Mouse (Mus musculus) bone marrow, adult 2 months (tissue): Measurements from ENCODE around the gene Tmem186. TPM values are rescaled to one million over a fixed set of nuclear protein-coding genes. Genes with fewer than 3 reads are reported as not detected.

Source experiments
- H3K27ac ChIP-seq: fragments of 200-500 bp; 2 replicates; pipeline ENCODE4 v1.5.1; 2012; ENCODE audit warnings: low read depth, mild to moderate bottlenecking, control low read depth, inconsistent platforms, low read length; ENCODE audit not compliant: control insufficient read depth, poor library complexity, insufficient read depth
- H3K4me1 ChIP-seq: fragments of 200-500 bp; 2 replicates; pipeline ENCODE4 v1.6.1; 2011; ENCODE audit warnings: low read length; ENCODE audit not compliant: control insufficient read depth, insufficient read depth
- H3K4me3 ChIP-seq: fragments of 200-500 bp; replicated peaks from 2 replicates; pipeline ENCODE3; 2011; ENCODE audit warnings: mild to moderate bottlenecking, low read depth, low read length, control low read depth; ENCODE audit not compliant: control insufficient read depth
- CTCF ChIP-seq: fragments of 200-500 bp; IDR thresholded peaks from 2 replicates; pipeline ENCODE4 v1.5.1; 2011; ENCODE audit warnings: low read length, control low read depth; ENCODE audit not compliant: control insufficient read depth, insufficient read depth
- POLR2A ChIP-seq: fragments of 200-500 bp; IDR thresholded peaks from 2 replicates; pipeline ENCODE4 v1.6.1; 2011; ENCODE audit warnings: low read depth, mild to moderate bottlenecking, control low read depth, low read length, borderline replicate concordance; ENCODE audit not compliant: control insufficient read depth
- WGBS: fragments of 180-500 bp; shearing (Covaris S2); methylation state at CpG from one replicate; pipeline ENCODE4 v1.1.7; 2018; 5-methylcytosine and 5-hydroxymethylcytosine counted together
- polyA plus RNA-seq: library from polyadenylated mRNA; stranded (reverse); fragments of >200 nt; gene quantifications from 2 replicates; pipeline ENCODE4 v1.2.4, GENCODE M21; 2011; ENCODE audit warnings: low replicate concordance; ENCODE audit not compliant: missing spikeins, insufficient read depth, insufficient read length

Tmem186 gene
- polyA plus RNA-seq, 1 experiment = 8.0 TPM

DNA sequence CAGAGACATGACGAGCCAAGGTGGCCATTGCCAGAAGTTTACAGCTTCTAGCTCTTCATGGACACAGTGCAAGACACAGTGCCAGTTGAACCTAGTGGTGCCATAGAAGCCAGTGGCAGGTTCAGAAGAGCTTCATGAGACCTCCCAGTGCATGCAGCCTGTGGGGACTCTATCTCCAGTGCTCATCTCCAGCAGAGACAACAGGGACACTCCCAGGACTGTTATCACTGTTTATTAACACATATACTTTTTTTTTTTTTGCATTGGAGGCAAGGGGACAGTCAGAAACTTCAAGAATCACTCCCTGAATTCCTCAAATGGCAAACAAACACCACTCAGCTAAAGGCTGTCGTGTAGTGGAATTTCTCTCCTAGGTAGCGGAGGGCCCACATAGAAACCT, 24.1 kb downstream of the Tmem186 start:
- Histone ChIP-seq H3K4me1 (peaks cover 3% of the 10 kb centered on the region), H3K27ac (peak overlapping the region; percentile 87)
- no peak for TF ChIP-seq CTCF
- no peak for TF ChIP-seq POLR2A

DNA sequence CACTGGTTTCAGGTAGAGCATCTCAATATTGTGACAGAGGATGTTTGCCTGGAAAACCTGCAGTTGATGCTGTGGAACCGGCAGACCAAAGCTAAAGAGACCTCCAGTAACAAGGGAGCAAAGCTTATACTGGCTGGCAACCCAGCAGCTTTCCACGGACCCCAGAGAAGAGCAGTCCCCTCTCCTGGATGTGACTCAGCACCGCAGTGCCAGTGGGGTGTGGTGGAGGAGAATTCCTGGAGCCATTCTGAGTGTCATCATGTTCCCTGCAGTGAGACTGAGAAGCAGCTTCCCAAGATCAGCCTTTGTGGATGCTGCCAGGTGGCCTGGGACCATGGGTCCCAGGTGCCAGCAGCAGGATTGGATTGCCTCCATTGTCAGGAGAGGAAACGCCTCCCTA, 24.5 kb downstream of the Tmem186 start:
- peaks cover 3% of the 10 kb centered on the region for H3K4me1 ChIP-seq
- peak overlapping the region; percentile 87 for H3K27ac ChIP-seq
- H3K4me3 ChIP-seq = peak overlapping the region; percentile 3
- TF ChIP-seq CTCF = no peak
- TF ChIP-seq POLR2A = no peak
- 64% methylated on average over 4 of the region's 4 CpGs for WGBS

More for the DNA sequence above, 24.1 kb downstream of the Tmem186 start:
- no peak overlapping the region for H3K4me3 ChIP-seq
- 76% methylated on average over 3 of the region's 3 CpGs for WGBS

DNA sequence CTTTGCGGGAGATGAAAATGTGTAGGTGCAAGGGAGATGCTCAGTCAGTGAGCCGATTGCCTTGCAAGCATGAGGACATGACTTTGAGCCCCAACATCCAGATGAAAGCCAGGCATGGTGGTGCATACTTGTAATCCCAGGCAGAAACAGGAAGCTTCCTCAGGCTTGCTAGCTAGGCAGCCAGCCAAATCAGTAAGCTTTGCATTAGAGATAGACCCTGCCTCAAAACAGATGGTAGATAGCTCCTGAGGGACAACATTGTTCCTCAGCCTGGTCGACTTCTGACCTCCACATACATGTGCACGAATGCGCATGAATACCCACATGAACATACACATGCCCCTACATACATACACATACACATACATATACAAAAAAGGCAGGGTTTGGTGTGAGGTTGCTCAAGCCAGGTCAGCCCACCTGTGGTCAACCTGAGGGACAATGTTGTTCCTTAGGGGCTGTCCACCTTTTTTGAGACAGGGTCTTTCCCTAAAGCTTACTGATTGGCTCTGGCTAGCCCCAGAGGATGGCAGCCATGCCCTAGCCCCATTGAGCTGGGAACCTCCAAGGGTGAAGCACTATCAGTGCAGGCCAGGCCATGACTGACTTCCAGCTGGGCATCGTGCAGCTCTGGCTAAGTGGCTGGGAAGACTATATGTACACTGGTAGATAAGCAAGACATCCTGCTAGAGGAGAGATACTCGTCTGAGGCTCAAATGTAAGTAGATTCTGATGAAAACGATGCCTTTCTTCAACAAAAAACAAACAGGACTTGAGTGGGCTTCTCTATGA, 25.1 kb downstream of the Tmem186 start:
- peaks cover 3% of the 10 kb centered on the region for H3K4me1 ChIP-seq
- TF ChIP-seq POLR2A (no peak), CTCF (no peak)
- peak overlapping the region; percentile 87 for H3K27ac ChIP-seq
- 67% methylated on average over 8 of the region's 8 CpGs for WGBS
- H3K4me3 ChIP-seq = no peak overlapping the region

DNA sequence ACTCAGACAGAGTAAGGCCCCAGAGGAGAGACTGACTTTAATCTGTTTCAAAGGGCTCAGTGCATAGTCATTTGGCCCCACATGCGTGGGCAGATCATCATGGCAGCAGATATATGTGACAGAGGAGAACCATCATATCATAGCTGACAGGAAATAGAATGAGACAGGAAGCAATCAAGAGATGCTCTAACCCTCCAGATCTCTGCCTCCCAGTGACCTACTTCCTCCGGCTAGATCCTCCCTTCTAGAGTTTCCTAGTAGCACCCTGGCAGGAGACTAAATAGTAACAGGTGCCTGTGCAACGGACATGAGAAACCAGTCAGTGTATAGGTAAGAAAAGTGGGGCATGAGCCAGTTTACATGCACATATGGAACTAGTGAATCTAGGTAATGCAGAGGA, 27.1 kb downstream of the Tmem186 start:
- Histone ChIP-seq H3K4me1 (peaks cover 3% of the 10 kb centered on the region), H3K4me3 (no peak overlapping the region), H3K27ac (no peak overlapping the region)
- TF ChIP-seq POLR2A (no peak), CTCF (no peak)
- WGBS = 51% methylated on average over 3 of the region's 3 CpGs

DNA sequence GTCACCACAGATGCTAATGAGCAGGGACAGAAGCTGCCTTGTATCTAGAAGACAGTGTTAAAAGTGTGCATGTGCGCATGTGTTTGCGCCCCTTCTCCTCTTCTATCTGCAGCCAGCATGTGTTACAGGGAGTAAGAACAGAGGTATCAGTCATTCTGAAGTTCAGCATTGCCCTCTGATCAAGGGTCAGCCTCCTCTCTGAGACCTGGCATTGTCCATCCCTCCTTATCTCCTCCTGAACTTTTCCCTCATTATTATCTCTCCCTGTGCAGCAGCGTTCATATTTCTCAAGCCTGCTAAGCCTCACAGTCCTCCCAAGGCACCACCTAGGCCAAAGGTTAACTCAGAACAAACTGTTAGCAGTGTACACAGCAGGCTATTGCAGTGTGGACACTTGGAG, 33.7 kb downstream of the Tmem186 start:
- no peak for TF ChIP-seq CTCF
- no peak for TF ChIP-seq POLR2A
- WGBS = 67% methylated on average over 3 of the region's 3 CpGs
- H3K27ac ChIP-seq = no peak overlapping the region

DNA sequence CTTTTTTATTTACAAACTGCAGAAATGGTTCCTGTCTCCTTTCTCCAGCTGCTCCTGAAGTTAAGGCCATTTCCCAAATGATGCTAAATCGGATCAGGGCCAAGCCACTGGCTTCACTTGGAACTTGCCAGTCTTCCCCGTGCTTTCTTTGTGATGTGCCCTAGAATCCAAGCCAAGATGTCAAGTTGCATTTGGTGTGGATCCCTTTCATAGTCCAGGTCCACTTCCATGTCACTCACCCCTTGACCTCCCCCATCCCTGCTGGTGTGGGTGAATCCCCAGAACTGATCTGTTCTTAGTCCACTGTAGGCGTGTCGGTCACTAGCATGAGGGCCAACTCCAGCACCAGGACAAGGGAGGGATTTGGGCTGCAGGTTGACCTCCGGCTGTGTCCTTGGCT, 40.0 kb downstream of the Tmem186 start:
- 75% methylated on average over 5 of the region's 5 CpGs for WGBS
- no peak overlapping the region for H3K4me3 ChIP-seq
- no peak overlapping the region for H3K27ac ChIP-seq
- no peak for TF ChIP-seq POLR2A
- no peak for TF ChIP-seq CTCF
- H3K4me1 ChIP-seq = no peaks in the 10 kb centered on the region

More for the DNA sequence above, 33.7 kb downstream of the Tmem186 start:
- H3K4me1 ChIP-seq = no peaks in the 10 kb centered on the region
- H3K4me3 ChIP-seq = no peak overlapping the region

DNA sequence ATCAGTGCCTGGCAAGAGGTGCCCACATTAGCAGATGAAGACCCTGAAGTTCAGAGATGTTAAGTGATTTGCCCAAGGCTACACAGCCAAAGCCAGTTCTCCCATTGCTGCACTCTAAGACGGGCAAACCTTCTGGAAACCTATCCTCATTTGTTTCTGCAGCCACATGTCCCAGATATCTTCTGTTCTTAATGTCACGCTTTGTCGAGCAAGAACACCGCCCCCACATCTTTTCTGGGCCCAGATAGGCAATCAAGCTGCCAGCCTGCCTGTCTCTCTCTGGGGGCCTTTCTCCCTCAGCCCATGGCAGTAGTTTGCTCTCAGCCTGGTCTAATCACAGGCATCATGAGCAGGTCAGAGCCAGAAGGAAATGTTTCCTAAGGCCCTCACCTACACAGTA, 41.2 kb downstream of the Tmem186 start:
- H3K27ac ChIP-seq = no peak overlapping the region
- H3K4me3 ChIP-seq = no peak overlapping the region
- no peak for TF ChIP-seq CTCF
- no peak for TF ChIP-seq POLR2A
- 77% methylated on average over 4 of the region's 4 CpGs for WGBS
- H3K4me1 ChIP-seq = no peaks in the 10 kb centered on the region

DNA sequence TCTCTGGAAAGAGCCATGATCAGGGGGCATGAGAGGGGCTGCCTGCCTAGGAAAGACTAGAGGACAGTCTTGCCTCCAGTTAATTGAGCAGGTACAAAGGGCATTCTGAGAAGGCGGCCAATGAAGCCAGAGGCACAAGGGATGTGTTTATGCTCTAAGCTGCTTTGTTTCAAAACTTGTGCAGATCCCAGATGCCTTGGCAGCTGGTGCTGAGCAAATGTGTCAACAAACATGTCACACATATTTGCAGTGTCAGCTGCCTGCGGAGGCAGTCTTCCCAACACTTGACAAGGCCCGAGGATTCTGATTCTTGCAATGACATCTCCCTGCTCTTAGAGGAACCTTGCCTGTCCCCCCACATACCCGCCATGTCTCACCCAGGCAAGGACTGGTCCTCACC, 42.1 kb downstream of the Tmem186 start:
- Histone ChIP-seq H3K27ac (no peak overlapping the region), H3K4me3 (no peak overlapping the region), H3K4me1 (no peaks in the 10 kb centered on the region)
- TF ChIP-seq CTCF (no peak), POLR2A (no peak)
- 75% methylated on average over 4 of the region's 4 CpGs for WGBS

DNA sequence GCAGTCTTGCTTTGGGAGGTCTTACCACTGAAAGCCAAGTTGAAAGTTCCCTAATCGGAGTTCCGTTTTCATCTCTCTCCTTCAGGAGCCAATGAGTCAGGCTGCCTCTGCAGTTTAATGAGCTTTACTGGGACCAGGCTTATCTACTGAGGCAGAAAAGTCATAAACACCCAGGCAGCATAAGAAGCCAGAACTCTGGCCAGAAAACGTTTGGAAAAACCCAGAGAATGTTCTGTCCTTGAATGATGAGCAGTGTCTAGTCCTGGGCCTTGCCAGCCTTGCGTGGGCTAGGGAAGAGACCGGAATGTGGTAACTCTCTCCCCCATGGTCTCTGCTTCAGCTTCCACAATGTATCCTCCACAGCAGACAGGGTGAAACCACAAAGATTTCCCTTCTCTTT, 52.5 kb downstream of the Tmem186 start:
- no peak for TF ChIP-seq CTCF
- TF ChIP-seq POLR2A = no peak
- Histone ChIP-seq H3K4me3 (no peak overlapping the region), H3K4me1 (no peaks in the 10 kb centered on the region), H3K27ac (no peak overlapping the region)
- whole genome bisulfite sequencing = 57% methylated on average over 5 of the region's 5 CpGs
